Mouse (Mus musculus) R1 (cell line): Measurements from ENCODE around the gene Zdhhc12.
"Not testable (repeated sequence)": the region's sequence is repeated elsewhere in the genome, so short reads cannot be mapped to it uniquely, and the experiment has no call there.

Source experiments
- DNase-seq: peaks from one replicate; pipeline ENCODE4 v3.0.0-alpha.2; 2018; ENCODE audit warnings: low read depth, low spot score

Gene Zdhhc12

GRCm38 (mm10) chr2:30064298-30064697 is 29.1 kb downstream of the Zdhhc12 start:
- no peak for DNase-seq

GRCm38 (mm10) chr2:30063791-30064190 is 29.7 kb downstream of the Zdhhc12 start:
- no peak for DNase-seq

GRCm38 (mm10) chr2:30063235-30063634 is 30.2 kb downstream of the Zdhhc12 start:
- peak; percentile 73 for DNase-seq

- peak; percentile 90 for DNase-seq
These were observed 31.0 kb downstream of the Zdhhc12 start for GRCm38 (mm10) chr2:30062249-30063093.

- DNase-seq, result peak; percentile 99
These were observed 32.0 kb downstream of the Zdhhc12 start for GRCm38 (mm10) chr2:30061215-30062166.

- peak; percentile 94 for DNase-seq
These were observed 35.0 kb downstream of the Zdhhc12 start for GRCm38 (mm10) chr2:30058418-30058817.

GRCm38 (mm10) chr2:30057223-30057904 is 36.1 kb downstream of the Zdhhc12 start, which contains the start of gene Set:
Gene Set (plus strand): TSS chr2:30057378.
- peak; percentile 96 for DNase-seq

- peak; percentile 59 for DNase-seq
These were observed 36.7 kb downstream of the Zdhhc12 start for GRCm38 (mm10) chr2:30056736-30057135.

GRCm38 (mm10) chr2:30055310-30055709 is 38.1 kb downstream of the Zdhhc12 start:
- not testable (repeated sequence) for DNase-seq

- DNase-seq, result peak; percentile 83
These were observed 41.3 kb downstream of the Zdhhc12 start for GRCm38 (mm10) chr2:30051992-30052761.

- DNase-seq, result no peak
These were observed 43.6 kb downstream of the Zdhhc12 start for GRCm38 (mm10) chr2:30049831-30050230.

- peak; percentile 97 for DNase-seq
These were observed 44.6 kb downstream of the Zdhhc12 start, which contains the start of gene Wdr34 for GRCm38 (mm10) chr2:30048699-30049388. Gene Wdr34 (minus strand): TSS chr2:30048881.

- DNase-seq, result peak; percentile 73
These were observed 45.3 kb downstream of the Zdhhc12 start for GRCm38 (mm10) chr2:30048101-30048501.

- no peak for DNase-seq
These were observed 46.3 kb downstream of the Zdhhc12 start for GRCm38 (mm10) chr2:30047127-30047526.

GRCm38 (mm10) chr2:30044550-30044949 is 48.9 kb downstream of the Zdhhc12 start:
- DNase-seq, result peak; percentile 63

- DNase-seq, result peak; percentile 96
These were observed 51.0 kb downstream of the Zdhhc12 start for GRCm38 (mm10) chr2:30042445-30042844.
